ENCODE assay signal across 10 mouse cellular contexts in genomic region chr7:130260905-130261683, GRCm38 (mm10).
DNase-seq lines count a peak whose midpoint lies in the region; ATAC-seq and TF ChIP-seq lines count a peak whose summit lies in the region.
"Had no signal": no experiment of that assay in that cellular context is flagged by ENCODE, and none has a peak within 500 bp of the region (broad histone marks: within the 10 kb centered on the region; RNA-seq: fewer than 3 reads in every experiment).

No protein-coding gene starts in this region.

- peak; percentile 64 for DNase-seq in adrenal gland, adult 2 months
- DNase-seq in adrenal gland, postnatal 4 days (ENCODE audit: low spot score in 2 of 2): no peak
- DNase-seq in lung, postnatal 36 days: no peak
- DNase-seq in embryo, embryonic 11 days: no peak
- DNase-seq in urinary bladder, adult 2 months (ENCODE audit: low spot score): no peak
- DNase-seq: heart, postnatal 4 days had no signal

- 0 out of 2 replicates have a peak, but pooled peaks cover 7% of the 10 kb centered on the region for H3K36me3 ChIP-seq in lung, embryonic 15.5 days
- no peaks in the 10 kb centered on the region; the same call in 1 of the 2 replicates for H3K36me3 ChIP-seq in intestine, postnatal 0 days (ENCODE audit: control insufficient read depth, insufficient read depth)
- H3K36me3 ChIP-seq in stomach, embryonic 14.5 days (ENCODE audit: control insufficient read depth, insufficient read depth, low read length): peaks cover 24% of the 10 kb centered on the region; the same call in 1 of the 2 replicates
- H3K36me3 ChIP-seq: liver, embryonic 15.5 days had no signal

- H3K4me3 ChIP-seq in lung, embryonic 15.5 days: peak overlapping the region; percentile 75
- H3K4me3 ChIP-seq in intestine, postnatal 0 days (ENCODE audit: low read depth, low read length): 0 out of 2 replicates have a peak overlapping the region, but pooled peaks have one; percentile 5
- peak overlapping the region; percentile 71 for H3K4me3 ChIP-seq in stomach, embryonic 14.5 days (ENCODE audit: low read depth, low read length)
- H3K4me3 ChIP-seq: liver, embryonic 15.5 days had no signal

- no peak for ATAC-seq in lung, embryonic 15.5 days (ENCODE audit: borderline replicate concordance, extremely low read depth, low FRiP score, low TSS enrichment)
- ATAC-seq in intestine, postnatal 0 days: no peak
- no peak for ATAC-seq in stomach, embryonic 14.5 days (ENCODE audit: insufficient number of reproducible peaks, insufficient read depth, low FRiP score, low read depth)

- H3K4me1 ChIP-seq in lung, embryonic 15.5 days: peaks cover 56% of the 10 kb centered on the region
- H3K4me1 ChIP-seq in intestine, postnatal 0 days (replicated peaks; ENCODE audit: control insufficient read depth, insufficient read depth, low read length): peaks cover 10% of the 10 kb centered on the region; the same call in 1 of the 2 replicates
- peaks cover 53% of the 10 kb centered on the region for H3K4me1 ChIP-seq in stomach, embryonic 14.5 days (ENCODE audit: control insufficient read depth, insufficient read depth, low read length)
- H3K4me1 ChIP-seq: liver, embryonic 15.5 days had no signal

- H3K4me2 ChIP-seq in lung, embryonic 15.5 days: peak overlapping the region; percentile 72
- peak overlapping the region; percentile 90 for H3K4me2 ChIP-seq in intestine, postnatal 0 days (replicated peaks; ENCODE audit: low read depth)
- peak overlapping the region; percentile 63 for H3K4me2 ChIP-seq in stomach, embryonic 14.5 days (replicated peaks; ENCODE audit: low read depth, low read length)
- H3K4me2 ChIP-seq: liver, embryonic 15.5 days had no signal

- no peak for TF ChIP-seq CTCF in intestine, postnatal 0 days (IDR thresholded peaks at IDR 0.05; ENCODE audit: low read depth)

- peak overlapping the region; percentile 77 for H3K9ac ChIP-seq in lung, embryonic 15.5 days
- H3K9ac ChIP-seq in intestine, postnatal 0 days (ENCODE audit: low read depth, low read length): no peak overlapping the region
- H3K9ac ChIP-seq in stomach, embryonic 14.5 days (replicated peaks; ENCODE audit: low read depth, low read length): peak overlapping the region; percentile 93
- H3K9ac ChIP-seq: liver, embryonic 15.5 days had no signal

- H3K27me3 ChIP-seq in lung, embryonic 15.5 days: no peaks in the 10 kb centered on the region
- H3K27me3 ChIP-seq in intestine, postnatal 0 days (replicated peaks; ENCODE audit: control insufficient read depth, insufficient read depth, low read length): no peaks in the 10 kb centered on the region
- no peaks in the 10 kb centered on the region for H3K27me3 ChIP-seq in stomach, embryonic 14.5 days (ENCODE audit: control insufficient read depth, insufficient read depth, low read length)

- no peaks in the 10 kb centered on the region for H3K9me3 ChIP-seq in lung, embryonic 15.5 days
- H3K9me3 ChIP-seq in intestine, postnatal 0 days (ENCODE audit: control insufficient read depth): no peaks in the 10 kb centered on the region
- H3K9me3 ChIP-seq in stomach, embryonic 14.5 days (ENCODE audit: control insufficient read depth, low read depth, low read length): no peaks in the 10 kb centered on the region
- H3K9me3 ChIP-seq: liver, embryonic 15.5 days had no signal

- peak overlapping the region; percentile 95 for H3K27ac ChIP-seq in lung, embryonic 15.5 days
- no peak overlapping the region for H3K27ac ChIP-seq in intestine, postnatal 0 days (ENCODE audit: low read depth, low read length)
- peak overlapping the region; percentile 64; the same call in 1 of the 2 replicates for H3K27ac ChIP-seq in stomach, embryonic 14.5 days (ENCODE audit: low read length)
- H3K27ac ChIP-seq: liver, embryonic 15.5 days had no signal

- 48% methylated on average over 20 of the region's 20 CpGs for WGBS in lung, embryonic 15.5 days
- 62% methylated on average over 20 of the region's 20 CpGs for WGBS in intestine, postnatal 0 days
- WGBS in stomach, embryonic 14.5 days: 67% methylated on average over 20 of the region's 20 CpGs

Comparison
In these comparisons a context has a peak if more than half of its experiments do, and no peak if none do; other contexts are left out.
1. H3K4me3 ChIP-seq: peak in every context shown above with its lines; median percentile 75 in lung, embryonic 15.5 days; 71 in stomach, embryonic 14.5 days; 5 in intestine, postnatal 0 days.